Mouse (Mus musculus): ENCODE data around the gene Tpm4. TPM values are rescaled to one million over a fixed set of nuclear protein-coding genes. Genes with fewer than 3 reads are reported as not detected.
A peak's percentile ranks its signal among the peaks of the same experiment; 100 is the strongest.

Gene Tpm4
- polyA plus RNA-seq, 1 experiment: 170 TPM

- WGBS: 79% methylated on average over 2 of the region's 2 CpGs
- peaks cover 12% of the 10 kb centered on the region for H3K4me1 ChIP-seq (ENCODE audit: control insufficient read depth, insufficient read depth, low read length)
- no peak for DNase-seq
- no peak overlapping the region for H3K4me3 ChIP-seq (replicated peaks; ENCODE audit: extremely low read depth, low read depth, low read length)
- TF ChIP-seq POLR2A (IDR thresholded peaks at IDR 0.05; ENCODE audit: borderline replicate concordance, extremely low read depth, low read depth, low read length): no peak
- TF ChIP-seq CTCF (IDR thresholded peaks at IDR 0.05; ENCODE audit: insufficient read depth, low read length): no peak
Observed at GRCm38 (mm10) chr8:72137431-72137830, 2.7 kb downstream of the Tpm4 start.

DNA sequence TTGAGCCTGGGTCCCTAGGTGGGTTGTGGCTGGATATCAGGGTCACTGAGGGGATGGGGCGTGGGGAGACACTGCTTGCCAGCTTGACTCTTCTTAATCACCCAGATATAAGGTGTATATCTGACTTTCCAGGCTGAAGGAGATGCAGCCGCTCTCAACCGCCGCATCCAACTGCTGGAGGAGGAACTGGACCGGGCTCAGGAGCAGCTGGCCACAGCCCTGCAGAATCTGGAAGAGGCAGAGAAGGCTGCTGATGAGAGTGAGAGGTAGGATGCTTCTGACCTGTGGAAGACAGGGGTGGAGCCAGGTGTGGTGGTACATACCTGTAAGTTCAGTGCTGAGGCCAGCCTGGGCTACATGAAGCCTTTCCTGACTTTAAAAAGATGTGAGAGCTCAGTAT lies 3.7 kb downstream of the Tpm4 start:
- Histone ChIP-seq H3K4me3 (replicated peaks; ENCODE audit: extremely low read depth, low read depth, low read length) (no peak overlapping the region), H3K4me1 (ENCODE audit: control insufficient read depth, insufficient read depth, low read length) (peaks cover 9% of the 10 kb centered on the region)
- 97% methylated on average over 5 of the region's 5 CpGs for WGBS
- TF ChIP-seq CTCF (IDR thresholded peaks at IDR 0.05; ENCODE audit: insufficient read depth, low read length): no peak
- no peak for TF ChIP-seq POLR2A (IDR thresholded peaks at IDR 0.05; ENCODE audit: borderline replicate concordance, extremely low read depth, low read depth, low read length)
- DNase-seq: no peak

- TF ChIP-seq CTCF (IDR thresholded peaks at IDR 0.05; ENCODE audit: insufficient read depth, low read length) (no peak), POLR2A (IDR thresholded peaks at IDR 0.05; ENCODE audit: borderline replicate concordance, extremely low read depth, low read depth, low read length) (no peak)
- 87% methylated on average over 13 of the region's 13 CpGs for WGBS
- Histone ChIP-seq H3K4me3 (replicated peaks; ENCODE audit: extremely low read depth, low read depth, low read length) (no peak overlapping the region), H3K4me1 (ENCODE audit: control insufficient read depth, insufficient read depth, low read length) (peaks cover 9% of the 10 kb centered on the region)
- no peak for DNase-seq
Observed at GRCm38 (mm10) chr8:72143256-72143824, 8.6 kb downstream of the Tpm4 start.

- Histone ChIP-seq H3K4me3 (replicated peaks; ENCODE audit: extremely low read depth, low read depth, low read length) (no peak overlapping the region), H3K4me1 (ENCODE audit: control insufficient read depth, insufficient read depth, low read length) (peaks cover 9% of the 10 kb centered on the region)
- TF ChIP-seq POLR2A (IDR thresholded peaks at IDR 0.05; ENCODE audit: borderline replicate concordance, extremely low read depth, low read depth, low read length): no peak
- no peak for TF ChIP-seq CTCF (IDR thresholded peaks at IDR 0.05; ENCODE audit: insufficient read depth, low read length)
- no peak for DNase-seq
- WGBS: 76% methylated on average over 5 of the region's 5 CpGs
Observed at GRCm38 (mm10) chr8:72144345-72144975, 9.7 kb downstream of the Tpm4 start.

GRCm38 (mm10) chr8:72145511-72145910 lies 10.7 kb downstream of the Tpm4 start:
- WGBS: 70% methylated on average over 3 of the region's 3 CpGs
- no peak for DNase-seq
- TF ChIP-seq POLR2A (IDR thresholded peaks at IDR 0.05; ENCODE audit: borderline replicate concordance, extremely low read depth, low read depth, low read length) (no peak), CTCF (IDR thresholded peaks at IDR 0.05; ENCODE audit: insufficient read depth, low read length) (no peak)
- peaks cover 9% of the 10 kb centered on the region for H3K4me1 ChIP-seq (ENCODE audit: control insufficient read depth, insufficient read depth, low read length)
- no peak overlapping the region for H3K4me3 ChIP-seq (replicated peaks; ENCODE audit: extremely low read depth, low read depth, low read length)

- DNase-seq: peak; percentile 63
- 26% methylated on average over 1 of the region's 1 CpGs for whole genome bisulfite sequencing
- H3K4me3 ChIP-seq (replicated peaks; ENCODE audit: extremely low read depth, low read depth, low read length): no peak overlapping the region
- TF ChIP-seq POLR2A (IDR thresholded peaks at IDR 0.05; ENCODE audit: borderline replicate concordance, extremely low read depth, low read depth, low read length): no peak
- TF ChIP-seq CTCF (IDR thresholded peaks at IDR 0.05; ENCODE audit: insufficient read depth, low read length): no peak
- peaks cover 9% of the 10 kb centered on the region for H3K4me1 ChIP-seq (ENCODE audit: control insufficient read depth, insufficient read depth, low read length)
Observed at GRCm38 (mm10) chr8:72146056-72146455, 11.3 kb downstream of the Tpm4 start.

DNA sequence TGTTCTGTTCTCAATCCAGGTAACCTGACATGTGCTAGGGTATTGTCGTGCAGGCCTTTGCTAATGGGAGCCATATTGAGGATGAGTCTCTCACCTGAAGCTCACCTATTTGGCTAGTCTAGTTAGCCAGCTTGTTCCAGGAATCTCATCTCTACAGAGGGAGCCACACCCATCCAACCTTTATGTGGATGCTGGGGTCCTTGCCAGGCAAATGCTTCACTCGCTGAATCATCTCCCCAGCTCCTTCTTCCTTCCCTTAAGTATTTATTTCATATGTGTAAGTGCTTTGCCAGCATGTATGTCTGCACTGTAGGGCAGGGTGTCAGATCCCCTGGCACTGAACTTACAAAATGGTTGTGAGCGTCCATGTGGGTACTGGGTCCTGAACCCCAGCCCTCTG lies 11.8 kb downstream of the Tpm4 start:
- H3K4me3 ChIP-seq (replicated peaks; ENCODE audit: extremely low read depth, low read depth, low read length): no peak overlapping the region
- 66% methylated on average over 3 of the region's 3 CpGs for WGBS
- TF ChIP-seq POLR2A (IDR thresholded peaks at IDR 0.05; ENCODE audit: borderline replicate concordance, extremely low read depth, low read depth, low read length) (no peak), CTCF (IDR thresholded peaks at IDR 0.05; ENCODE audit: insufficient read depth, low read length) (no peak)
- DNase-seq: no peak
- peaks cover 9% of the 10 kb centered on the region for H3K4me1 ChIP-seq (ENCODE audit: control insufficient read depth, insufficient read depth, low read length)

GRCm38 (mm10) chr8:72147266-72147665 lies 12.5 kb downstream of the Tpm4 start:
- WGBS: 65% methylated on average over 2 of the region's 2 CpGs
- no peak for DNase-seq

GRCm38 (mm10) chr8:72149056-72149455 lies 14.3 kb downstream of the Tpm4 start:
- no peak for TF ChIP-seq POLR2A (IDR thresholded peaks at IDR 0.05; ENCODE audit: borderline replicate concordance, extremely low read depth, low read depth, low read length)
- TF ChIP-seq CTCF (IDR thresholded peaks at IDR 0.05; ENCODE audit: insufficient read depth, low read length): no peak
- no peak for DNase-seq
- 33% methylated on average over 1 of the region's 1 CpGs for WGBS
- Histone ChIP-seq H3K4me1 (ENCODE audit: control insufficient read depth, insufficient read depth, low read length) (peaks cover 7% of the 10 kb centered on the region), H3K4me3 (replicated peaks; ENCODE audit: extremely low read depth, low read depth, low read length) (no peak overlapping the region)

More at GRCm38 (mm10) chr8:72147266-72147665, 12.5 kb downstream of the Tpm4 start:
- H3K4me3 ChIP-seq (replicated peaks; ENCODE audit: extremely low read depth, low read depth, low read length): no peak overlapping the region
- TF ChIP-seq CTCF (IDR thresholded peaks at IDR 0.05; ENCODE audit: insufficient read depth, low read length): no peak
- TF ChIP-seq POLR2A (IDR thresholded peaks at IDR 0.05; ENCODE audit: borderline replicate concordance, extremely low read depth, low read depth, low read length): no peak
- peaks cover 7% of the 10 kb centered on the region for H3K4me1 ChIP-seq (ENCODE audit: control insufficient read depth, insufficient read depth, low read length)
